Mouse (Mus musculus): ENCODE data around the gene Cd47. TPM values are rescaled to one million over a fixed set of nuclear protein-coding genes. Genes with fewer than 3 reads are reported as not detected.
"Not testable (repeated sequence)": the region's sequence is repeated elsewhere in the genome, so short reads cannot be mapped to it uniquely, and the experiment has no call there.

The Cd47 gene
- total RNA-seq, 4 experiments from 2014 or later, result 82.2 to 91.4 (median 87.5) TPM

DNA sequence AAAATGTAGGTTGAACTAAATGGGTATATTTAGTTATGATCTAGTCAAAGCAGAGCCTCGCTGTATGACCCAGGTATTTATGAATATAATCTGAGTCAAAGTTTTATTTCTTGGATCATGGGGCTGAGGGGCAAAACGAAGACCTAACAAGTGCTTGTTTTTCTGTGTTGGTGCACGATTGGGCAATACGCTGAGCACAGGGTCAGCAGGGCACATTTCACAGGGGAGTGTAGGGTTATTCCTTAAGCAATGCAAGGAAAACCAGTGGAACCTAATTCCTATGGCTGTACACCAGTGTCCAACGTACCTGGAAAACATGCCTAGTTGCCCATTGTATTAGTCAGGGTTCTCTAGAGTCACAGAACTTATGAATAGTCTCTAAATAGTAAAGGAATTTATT is 12.6 kb upstream of the Cd47 start:
- DNase-seq (ENCODE audit: low spot score), result no peak

DNA sequence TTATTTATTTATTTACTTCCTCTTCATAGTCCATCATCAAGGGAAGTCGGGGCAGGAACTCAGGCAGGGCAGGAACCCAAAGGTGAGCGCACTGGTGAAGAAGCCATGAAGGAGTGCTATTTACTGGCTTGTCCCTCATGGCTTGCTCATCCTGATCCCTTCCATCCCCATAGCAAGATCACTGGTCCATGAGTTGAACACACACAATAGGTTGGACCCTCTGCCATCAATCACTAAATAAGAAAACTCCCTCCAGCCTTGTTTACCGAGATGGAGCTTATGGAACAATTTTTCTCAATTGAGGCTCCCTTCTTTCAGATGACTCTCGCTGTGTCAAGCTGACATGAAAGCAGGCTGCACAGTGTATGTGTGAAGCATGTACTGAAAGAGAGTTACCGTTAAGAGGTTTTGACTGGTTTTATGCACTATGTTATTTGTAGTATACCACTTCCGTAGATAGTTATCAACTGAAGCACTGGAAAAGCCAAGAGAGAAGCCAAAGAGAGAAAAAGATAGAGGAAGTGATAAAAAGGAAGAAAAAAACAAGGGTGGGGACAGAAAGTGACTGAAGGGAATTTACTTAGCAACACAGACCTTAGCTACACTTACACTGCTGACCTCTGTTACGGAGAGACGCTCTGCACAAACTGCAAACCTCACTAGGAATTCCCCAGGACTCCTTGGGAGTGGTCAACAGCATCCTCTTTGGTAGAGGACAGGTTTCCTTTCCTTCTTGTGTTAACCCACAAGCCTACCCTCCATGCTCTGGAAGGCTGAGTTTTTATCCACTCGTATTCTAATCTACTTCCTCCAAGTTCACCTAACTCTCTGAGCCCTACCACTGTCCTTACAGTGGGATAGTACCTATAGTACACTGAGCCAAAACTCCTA is 9.5 kb upstream of the Cd47 start:
- DNase-seq (ENCODE audit: low spot score), result no peak

DNA sequence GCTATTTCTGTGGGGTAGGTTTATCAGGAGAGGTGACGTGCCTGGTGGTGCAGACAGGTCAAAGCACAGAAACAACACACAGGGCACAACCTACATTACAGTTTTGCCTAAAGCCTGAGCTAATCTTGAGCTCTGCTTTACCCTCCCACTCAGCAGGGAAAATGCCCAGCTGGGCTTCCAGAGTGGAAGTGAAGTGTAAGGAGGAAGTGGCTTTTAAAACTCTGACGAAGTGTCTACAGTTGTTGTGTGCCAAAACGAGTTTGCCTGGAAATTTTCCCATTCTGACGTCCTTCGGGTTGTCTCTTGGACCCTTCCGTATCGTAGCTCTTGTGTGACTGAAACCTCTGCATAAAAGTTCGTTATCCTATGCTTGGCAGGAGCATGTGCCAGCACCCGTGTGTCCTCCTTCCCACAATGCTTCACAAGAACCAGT is 7.9 kb upstream of the Cd47 start:
- peak; percentile 61 for DNase-seq (ENCODE audit: low spot score)

- DNase-seq (ENCODE audit: low spot score), result no peak
Observed at GRCm38 (mm10) chr16:49793596-49793995, 6.7 kb upstream of the Cd47 start.

GRCm38 (mm10) chr16:49796271-49796670 is 4.1 kb upstream of the Cd47 start:
- no peak for DNase-seq (ENCODE audit: low spot score)

DNA sequence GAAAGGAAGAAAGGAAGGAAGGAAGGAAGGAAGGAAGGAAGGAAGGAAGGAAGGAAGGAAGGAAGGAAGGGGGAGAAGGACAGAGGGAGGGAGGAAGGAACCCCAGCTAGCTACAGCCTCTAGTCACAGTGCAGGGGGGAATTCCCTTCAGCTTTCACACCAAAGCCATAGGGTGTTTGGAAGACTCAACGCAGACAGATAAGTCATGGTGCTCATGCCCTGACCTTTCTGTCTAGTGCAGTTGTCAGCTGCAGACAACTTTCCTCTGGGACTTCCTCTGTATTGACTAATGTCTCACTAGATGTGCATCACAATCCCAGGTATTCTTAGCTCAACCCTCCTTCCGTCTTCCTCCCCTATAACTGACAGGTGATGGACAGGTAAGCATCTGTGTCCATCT is 3.4 kb upstream of the Cd47 start:
- DNase-seq (ENCODE audit: low spot score), result no peak

DNA sequence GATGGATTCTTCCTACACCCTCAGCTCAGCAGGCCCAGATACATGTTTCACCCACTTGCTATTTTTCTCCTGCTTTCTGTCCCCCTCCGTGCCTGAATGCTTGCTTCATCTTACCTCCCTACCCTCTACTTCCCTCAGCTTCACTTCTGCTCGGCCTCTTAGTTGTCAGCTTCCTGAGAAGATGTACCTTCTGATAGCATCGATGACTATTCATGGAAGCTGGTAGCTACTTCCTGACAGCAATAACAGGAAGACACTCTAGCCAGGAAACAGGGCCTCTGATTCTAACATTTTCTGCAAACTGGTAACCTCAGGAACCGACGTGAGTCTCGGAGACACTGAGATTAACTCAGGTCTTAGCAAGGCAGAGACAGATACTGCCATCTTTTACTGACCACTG is 1.5 kb upstream of the Cd47 start:
- DNase-seq (ENCODE audit: low spot score), result peak; percentile 44

GRCm38 (mm10) chr16:49800996-49801395 is 663 bp downstream of the Cd47 start:
- no peak for DNase-seq (ENCODE audit: low spot score)

DNA sequence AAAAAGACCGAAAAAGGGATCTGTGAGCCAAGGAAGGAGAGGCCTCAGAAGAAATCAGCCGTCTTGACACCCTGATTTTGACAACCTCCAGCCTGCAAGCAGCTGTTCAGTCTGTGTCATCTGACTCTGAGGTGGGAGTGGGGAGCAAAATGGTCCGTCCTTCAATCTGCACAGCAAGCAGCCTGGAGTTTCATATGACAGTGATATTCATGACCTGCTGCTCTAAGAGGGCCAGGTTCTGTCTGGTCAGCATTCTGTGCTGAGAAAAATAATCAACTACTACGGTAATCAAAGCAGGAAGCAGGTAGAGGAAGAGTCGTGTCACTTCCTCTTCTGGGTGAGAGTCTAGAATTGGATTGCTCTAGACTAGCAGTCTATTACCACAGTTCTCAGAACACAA is 1.1 kb downstream of the Cd47 start:
- DNase-seq (ENCODE audit: low spot score), result no peak

- no peak for DNase-seq (ENCODE audit: low spot score)
Observed at GRCm38 (mm10) chr16:49802993-49803392, 2.7 kb downstream of the Cd47 start.

- DNase-seq (ENCODE audit: low spot score), result peak; percentile 26
Observed at GRCm38 (mm10) chr16:49803932-49804461, 3.7 kb downstream of the Cd47 start.

DNA sequence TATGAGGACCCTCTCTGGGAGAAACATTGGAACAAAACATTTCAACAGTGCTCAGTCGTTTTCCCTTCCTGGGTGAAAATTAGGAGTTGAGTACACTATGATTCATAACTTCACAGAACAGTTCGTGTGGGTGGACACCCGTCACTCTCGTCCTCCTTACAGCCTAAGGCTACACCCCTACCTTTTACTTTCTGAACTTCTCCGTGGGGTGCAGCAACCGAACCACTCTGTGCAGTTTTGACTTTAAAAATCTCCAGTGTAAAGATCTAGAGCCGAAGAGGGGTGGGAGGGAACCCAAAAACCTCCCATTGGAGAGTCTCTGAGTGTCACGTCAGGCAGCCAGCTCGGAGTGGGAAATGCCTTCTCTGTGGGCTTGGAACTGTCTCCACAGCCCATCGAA is 6.6 kb downstream of the Cd47 start:
- DNase-seq (ENCODE audit: low spot score), result no peak

DNA sequence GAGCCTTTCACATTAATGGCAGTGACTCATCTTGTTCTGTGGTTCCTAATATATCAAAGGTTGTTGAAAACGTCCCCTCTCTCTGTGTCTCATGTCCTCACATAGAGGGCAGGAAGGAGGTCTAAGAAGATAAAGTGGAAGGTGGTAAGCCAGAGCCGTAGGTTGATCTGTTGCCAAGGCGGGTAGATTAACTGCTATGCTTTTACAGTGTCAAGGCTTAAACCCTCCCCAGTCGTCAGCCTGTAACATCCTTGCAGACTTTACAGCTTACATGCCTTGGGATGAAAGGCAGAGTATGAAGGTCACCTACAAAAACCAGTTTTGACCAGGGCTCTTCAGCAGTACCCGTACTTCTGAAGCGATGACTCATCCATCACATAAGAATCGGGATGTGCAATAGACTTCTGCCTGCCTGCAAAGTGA is 7.1 kb downstream of the Cd47 start:
- no peak for DNase-seq (ENCODE audit: low spot score)

DNA sequence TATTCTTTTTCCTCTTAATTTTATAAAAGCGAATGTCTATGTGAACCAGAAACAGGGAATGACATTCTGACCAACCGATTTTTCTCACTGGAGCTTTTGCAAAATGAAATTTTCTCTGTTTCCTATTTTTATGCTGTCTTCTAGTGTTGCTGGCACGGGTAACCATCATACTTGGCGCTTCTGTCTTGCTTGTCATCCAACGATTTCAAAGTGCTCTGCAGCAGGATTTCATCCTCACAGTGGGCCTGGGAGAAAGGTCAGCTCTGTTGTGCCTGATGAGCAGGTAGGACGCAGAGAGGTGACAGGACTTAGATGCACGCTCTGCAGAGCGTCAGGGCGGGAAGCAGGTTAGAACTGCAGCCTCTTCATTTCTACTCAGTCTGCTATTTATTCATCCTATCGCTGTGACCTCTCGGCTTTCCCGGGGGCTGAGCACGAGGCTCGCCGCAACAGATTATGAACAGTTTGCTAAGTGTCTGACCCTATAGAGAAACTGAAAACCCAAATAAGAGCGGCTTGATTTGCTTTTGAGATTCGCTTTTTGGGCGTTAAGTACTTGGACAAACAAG is 7.6 kb downstream of the Cd47 start:
- DNase-seq (ENCODE audit: low spot score), result no peak

DNA sequence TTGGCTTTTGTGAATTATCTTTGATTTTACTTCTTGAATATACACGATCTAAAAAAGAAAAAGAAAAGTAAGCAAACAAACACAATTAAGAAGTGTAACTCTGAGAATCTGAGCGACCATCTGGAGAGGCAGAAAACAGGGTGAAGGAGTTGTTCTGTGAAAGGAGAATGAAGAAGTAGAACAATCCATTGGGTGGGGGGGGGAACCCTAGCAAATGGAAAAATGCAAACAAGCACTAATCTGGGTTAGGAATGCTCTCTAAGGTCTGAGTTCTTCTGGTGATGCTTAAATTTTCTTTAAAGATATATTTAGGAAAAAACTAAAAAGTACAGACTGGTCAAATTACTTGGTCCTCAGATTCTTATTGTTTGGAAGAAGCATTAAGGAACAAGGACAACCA is 11.6 kb downstream of the Cd47 start:
- no peak for DNase-seq (ENCODE audit: low spot score)

GRCm38 (mm10) chr16:49812821-49813616 is 12.7 kb downstream of the Cd47 start:
- DNase-seq (ENCODE audit: low spot score), result no peak

- no peak for DNase-seq (ENCODE audit: low spot score)
Observed at GRCm38 (mm10) chr16:49814419-49814818, 14.1 kb downstream of the Cd47 start.

GRCm38 (mm10) chr16:49816889-49817288 is 16.6 kb downstream of the Cd47 start:
- no peak for DNase-seq (ENCODE audit: low spot score)

DNA sequence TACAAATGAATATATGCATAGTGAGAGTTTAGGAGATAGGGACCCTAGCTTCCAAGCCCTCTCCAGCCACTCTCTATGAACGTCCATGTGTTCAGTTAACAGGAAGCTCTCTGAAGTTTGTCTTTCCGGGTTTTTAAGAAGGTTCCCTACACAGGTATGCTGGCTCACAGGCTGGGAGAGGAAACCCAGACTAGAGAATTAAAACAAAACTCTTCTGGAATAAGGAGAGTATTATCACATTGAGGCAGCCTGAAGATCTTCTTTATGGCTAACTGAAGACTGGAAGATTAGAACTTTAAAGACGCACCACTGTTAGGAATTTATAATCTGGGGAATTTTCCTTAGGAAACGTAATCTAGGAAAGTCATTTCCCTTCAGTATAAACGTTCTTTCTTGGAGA is 17.8 kb downstream of the Cd47 start:
- no peak for DNase-seq (ENCODE audit: low spot score)

- DNase-seq (ENCODE audit: low spot score), result no peak
Observed at GRCm38 (mm10) chr16:49818627-49819026, 18.3 kb downstream of the Cd47 start.

DNA sequence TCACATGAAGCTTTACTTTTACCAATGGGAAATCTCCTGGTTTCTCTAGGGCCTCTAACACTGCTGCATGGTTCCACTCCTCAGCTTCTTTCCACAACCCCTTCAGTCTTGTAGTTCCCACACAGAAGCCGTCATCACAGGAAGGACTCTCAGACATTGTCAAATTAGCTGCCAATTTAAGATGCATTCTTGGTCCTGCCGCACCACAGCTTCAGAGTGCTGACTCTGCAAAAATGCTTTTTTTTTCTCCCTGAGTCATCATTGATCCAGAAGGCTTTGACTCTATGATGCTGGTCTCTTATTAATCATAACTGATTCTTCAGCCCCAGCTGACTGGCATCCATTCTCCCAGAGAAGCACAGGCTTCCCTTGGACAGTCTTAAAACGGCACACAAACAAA is 19.2 kb downstream of the Cd47 start:
- DNase-seq (ENCODE audit: low spot score), result no peak

GRCm38 (mm10) chr16:49830911-49831310 is 30.6 kb downstream of the Cd47 start:
- DNase-seq (ENCODE audit: low spot score), result not testable (repeated sequence)
